Mouse (Mus musculus) sigmoid colon, adult 10 weeks (tissue): Measurements from ENCODE around the gene Myl6b. TPM values are rescaled to one million over a fixed set of nuclear protein-coding genes. Genes with fewer than 3 reads are reported as not detected.

Experiments
- polyA plus RNA-seq: library from polyadenylated mRNA; stranded (reverse); fragments of 350-450 nt; fragmentation: Illumina TruSeq; extraction: RNeasy Lipid Tissue Mini Kit (QIAGEN cat#74804); gene quantifications from one replicate; pipeline ENCODE4 v1.2.3, GENCODE M21; 2014; ENCODE audit warnings: low read depth, low replicate concordance

Myl6b gene
- not detected for polyA plus RNA-seq

GRCm38 (mm10) chr10:128498590-128498989, at the start of gene Myl6b:
Gene Myl6b, minus strand, starts transcription at chr10:128498685.

GRCm38 (mm10) chr10:128547361-128548032, 49.0 kb upstream of the Myl6b start, which contains the start of gene Zc3h10:
Gene Zc3h10, minus strand, starts transcription at chr10:128547774.

GRCm38 (mm10) chr10:128525671-128526308, 27.3 kb upstream of the Myl6b start, which contains the start of gene Esyt1:
Gene Esyt1, minus strand, starts transcription at chr10:128525871.

GRCm38 (mm10) chr10:128493695-128494666, 4.5 kb downstream of the Myl6b start, which contains the start of gene Myl6:
Gene Myl6, minus strand, starts transcription at chr10:128494145.

GRCm38 (mm10) chr10:128458719-128459408, 39.6 kb downstream of the Myl6b start, which contains the start of gene Smarcc2:
Gene Smarcc2, plus strand, starts transcription at chr10:128459248.

Other genes starting within 250 kb of the Myl6b start
- gene Apon, start 244.6 kb downstream of the Myl6b start, polyA plus RNA-seq = not detected
- gene Apof, start 230.0 kb downstream of the Myl6b start, polyA plus RNA-seq = not detected
- gene Stat2, start 228.1 kb downstream of the Myl6b start, polyA plus RNA-seq = 13.9 TPM
- 0.76 TPM for gene Il23a, start 199.9 kb downstream of the Myl6b start, polyA plus RNA-seq
- gene Pan2, start 195.3 kb downstream of the Myl6b start, polyA plus RNA-seq = 14.1 TPM
- gene Cnpy2, start 176.2 kb downstream of the Myl6b start, polyA plus RNA-seq = 43.5 TPM
- 251 TPM for gene Cs, start 161.0 kb downstream of the Myl6b start, polyA plus RNA-seq
- gene Coq10a, start 129.7 kb downstream of the Myl6b start, polyA plus RNA-seq = 14.8 TPM
- gene Ankrd52, start 121.6 kb downstream of the Myl6b start, polyA plus RNA-seq = 13.2 TPM
- gene Slc39a5, start 97.5 kb downstream of the Myl6b start, polyA plus RNA-seq = 1.5 TPM
- gene Nabp2, start 87.2 kb downstream of the Myl6b start, polyA plus RNA-seq = 19.9 TPM
- 8.2 TPM for gene Rnf41, start 87.0 kb downstream of the Myl6b start, polyA plus RNA-seq
- gene Smarcc2, start 39.4 kb downstream of the Myl6b start, polyA plus RNA-seq = 52.5 TPM
- gene Myl6, start 4.5 kb downstream of the Myl6b start, polyA plus RNA-seq = 157 TPM
- gene Esyt1, start 27.2 kb upstream of the Myl6b start, polyA plus RNA-seq = 6.7 TPM
- 1.0 TPM for gene Zc3h10, start 49.1 kb upstream of the Myl6b start, polyA plus RNA-seq
- gene Rpl41, start 50.6 kb upstream of the Myl6b start, polyA plus RNA-seq = 31.9 TPM
- gene Pa2g4, start 67.3 kb upstream of the Myl6b start, polyA plus RNA-seq = 83.2 TPM
- gene Erbb3, start 91.0 kb upstream of the Myl6b start, polyA plus RNA-seq = 177 TPM
- gene Rps26, start 128.1 kb upstream of the Myl6b start, polyA plus RNA-seq = 10.0 TPM
- gene Ikzf4, start 147.3 kb upstream of the Myl6b start, polyA plus RNA-seq = 0.60 TPM
- 5.9 TPM for gene Suox, start 175.4 kb upstream of the Myl6b start, polyA plus RNA-seq
- 100 TPM for gene Rab5b, start 197.6 kb upstream of the Myl6b start, polyA plus RNA-seq
- gene Pmel, start 205.5 kb upstream of the Myl6b start, polyA plus RNA-seq = not detected
- gene Cdk2, start 206.3 kb upstream of the Myl6b start, polyA plus RNA-seq = 21.9 TPM
- gene Dgka, start 246.2 kb upstream of the Myl6b start, polyA plus RNA-seq = 76.1 TPM
- 0.95 TPM for gene Pym1, start 249.2 kb upstream of the Myl6b start, polyA plus RNA-seq